Mouse (Mus musculus) cerebellum, postnatal 36 days (tissue): ENCODE results near the gene Ric1.
"Not testable (repeated sequence)": the region's sequence is repeated elsewhere in the genome, so short reads cannot be mapped to it uniquely, and the experiment has no call there.

Source experiments
- DNase-seq, 2 experiments: peaks; one replicate each; pipeline ENCODE4 v3.0.0; 2021 to 2022; ENCODE audit warnings: mixed read lengths in 2 of 2

Gene Ric1

DNA sequence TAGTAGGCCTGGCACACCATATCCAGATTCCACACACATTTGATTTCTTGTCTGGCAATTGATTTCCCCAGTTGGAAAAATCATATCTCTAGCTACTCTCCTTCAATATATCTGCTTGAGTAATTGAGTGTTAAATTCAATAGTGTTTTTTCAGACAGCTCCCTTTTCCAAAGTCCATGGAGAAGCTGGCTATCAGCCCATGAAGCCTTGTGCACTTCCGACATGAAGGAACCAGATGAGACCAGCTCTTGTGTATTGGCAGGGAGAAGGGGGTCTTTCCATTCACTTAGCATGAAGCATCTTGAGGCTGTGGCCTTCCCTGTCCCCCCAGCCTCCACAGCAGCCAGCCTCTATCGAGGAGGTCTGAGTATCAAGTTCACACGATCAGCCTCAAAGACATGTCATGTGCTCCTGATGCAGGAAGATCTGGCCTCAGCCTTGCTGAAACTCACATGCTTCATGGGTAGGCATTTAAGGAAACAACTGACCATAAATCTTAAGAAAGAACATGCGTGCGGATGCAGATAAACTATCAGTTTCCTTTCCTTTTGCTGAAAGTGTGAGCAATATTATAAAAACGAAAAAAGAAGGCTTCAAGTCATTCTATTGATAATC is 23.1 kb upstream of the Ric1 start:
- DNase-seq = no peak

DNA sequence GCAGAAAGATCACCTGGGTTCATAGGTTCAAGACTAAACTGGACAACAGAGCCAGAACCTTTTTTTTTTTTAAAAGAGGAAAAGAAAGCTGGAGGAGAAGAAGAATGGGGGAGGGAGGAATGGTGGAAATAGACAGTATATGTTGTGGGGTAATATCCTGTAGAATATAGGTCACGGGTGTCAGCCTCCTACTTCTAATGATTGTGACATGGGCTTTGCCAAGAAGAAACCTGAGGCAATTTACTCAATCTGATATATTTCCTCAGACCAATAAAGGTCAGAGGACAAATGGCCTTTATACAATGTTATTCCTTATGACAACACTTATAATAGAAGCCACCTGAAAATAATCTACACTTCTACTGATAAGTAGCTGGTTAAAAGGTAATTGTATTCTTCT is 21.7 kb upstream of the Ric1 start:
- DNase-seq = no peak

DNA sequence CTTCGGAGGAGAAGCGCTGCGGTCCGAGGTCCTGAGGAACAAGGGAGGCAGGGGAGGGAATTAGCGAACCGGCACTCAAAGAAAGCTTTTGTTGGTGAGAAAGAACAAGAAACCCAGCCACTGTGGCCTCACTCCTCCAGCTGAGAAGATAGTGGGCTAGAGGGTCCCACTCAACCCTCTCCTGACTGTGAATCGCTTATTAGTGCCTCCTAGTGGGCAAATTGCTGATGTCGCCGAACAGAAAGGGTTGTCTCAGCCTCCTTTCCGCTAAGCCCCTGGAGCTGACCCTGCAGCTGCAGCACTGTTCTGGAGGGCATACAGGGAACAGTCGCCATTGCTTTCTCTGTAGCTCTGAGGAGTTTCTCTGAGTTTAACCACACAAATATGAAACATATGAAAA is 21.0 kb upstream of the Ric1 start:
- no peak for DNase-seq

DNA sequence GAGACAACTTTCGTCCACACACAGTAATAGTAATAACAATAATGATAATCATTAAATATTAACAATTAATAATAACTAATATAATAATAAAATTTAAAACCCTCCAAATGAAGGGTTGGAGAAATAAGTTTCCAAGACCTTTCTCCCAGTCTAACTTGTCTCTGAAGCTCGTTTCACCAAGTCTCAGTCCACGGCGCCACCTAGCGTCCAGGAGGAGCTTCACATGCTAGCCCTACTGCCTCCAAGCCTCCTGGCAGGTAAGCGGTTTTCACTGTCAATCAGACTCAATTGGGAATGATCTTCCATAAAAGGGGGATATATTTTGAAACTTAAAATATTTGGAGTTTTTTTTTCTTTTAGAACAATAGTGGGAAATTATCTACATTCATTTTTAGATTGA is 20.6 kb upstream of the Ric1 start:
- peak; percentile 77 to 81 for DNase-seq

DNA sequence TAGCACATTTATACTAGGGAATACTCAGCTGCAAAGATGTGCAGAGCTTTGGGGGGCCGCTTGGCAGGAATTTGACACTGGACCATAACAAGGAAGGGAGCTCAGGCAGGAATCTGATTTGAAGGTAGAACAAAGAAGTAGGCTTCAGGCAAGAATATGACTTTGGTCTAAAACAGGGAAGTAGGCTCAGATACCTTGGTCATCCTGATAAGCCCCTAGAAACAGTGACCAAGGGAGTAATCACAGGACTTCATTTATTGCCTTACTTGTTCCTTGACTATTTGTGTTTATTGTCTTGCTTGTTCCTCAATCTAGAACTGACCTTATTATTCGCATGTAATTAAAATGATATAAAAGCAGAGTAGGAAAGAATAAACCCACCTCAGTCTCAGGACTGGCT is 18.0 kb upstream of the Ric1 start:
- no peak for DNase-seq

DNA sequence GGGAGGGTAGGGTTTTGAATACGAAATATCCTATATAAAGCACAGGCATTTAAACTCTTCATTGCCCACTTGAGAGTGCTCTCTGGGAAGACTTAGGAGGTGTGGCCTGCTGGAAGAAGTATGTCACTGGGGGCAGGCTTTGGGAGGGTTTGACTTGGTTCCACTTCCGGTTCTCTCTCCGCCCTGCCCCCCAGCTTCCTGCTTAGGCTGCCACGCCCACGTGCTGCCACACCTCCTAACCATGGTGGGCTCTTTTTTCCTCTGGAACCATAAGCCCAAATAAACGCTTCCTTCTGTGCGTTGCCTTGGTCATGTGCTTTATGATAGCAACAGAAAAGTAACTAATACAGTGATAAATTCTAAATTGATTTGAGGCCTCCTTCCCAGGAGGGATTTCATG is 16.5 kb upstream of the Ric1 start:
- no peak for DNase-seq

DNA sequence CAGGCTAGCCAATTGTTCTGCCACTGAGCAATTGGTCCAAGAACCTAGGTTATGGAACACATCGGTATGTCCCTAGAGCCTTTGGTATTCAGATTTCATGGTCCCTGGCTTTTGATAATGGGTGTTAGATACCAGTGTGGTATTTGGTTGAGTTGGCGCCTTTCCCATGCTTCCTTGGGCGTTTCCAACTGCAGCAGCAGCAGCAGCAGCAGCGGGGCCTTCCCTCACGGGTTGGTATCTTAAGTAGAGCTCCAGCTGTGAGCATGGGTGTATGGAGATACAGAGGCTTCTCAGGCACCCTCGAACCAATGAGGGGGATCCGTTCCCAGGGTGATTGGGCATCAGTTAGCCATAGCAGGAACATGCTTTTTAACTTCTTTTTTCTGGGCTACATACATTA is 13.9 kb upstream of the Ric1 start:
- no peak for DNase-seq

DNA sequence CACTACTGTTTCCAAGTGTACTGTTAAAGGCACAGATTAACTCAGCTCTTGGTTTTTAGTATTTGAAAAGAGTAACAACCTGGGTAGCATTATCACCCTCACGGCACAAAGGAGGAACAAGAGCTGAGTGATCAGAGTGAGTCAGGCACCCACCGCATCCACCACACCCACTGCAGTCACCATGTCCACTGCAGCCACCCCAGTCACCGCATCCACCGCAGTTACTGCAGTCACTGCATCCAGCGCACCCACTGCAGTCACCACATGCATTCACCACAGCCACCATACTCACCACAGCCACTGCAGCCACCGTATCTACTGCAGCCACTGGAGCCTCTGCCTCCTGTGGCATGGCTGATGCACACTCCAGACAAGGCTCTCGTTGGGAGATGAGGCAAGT is 12.2 kb upstream of the Ric1 start:
- no peak for DNase-seq

DNA sequence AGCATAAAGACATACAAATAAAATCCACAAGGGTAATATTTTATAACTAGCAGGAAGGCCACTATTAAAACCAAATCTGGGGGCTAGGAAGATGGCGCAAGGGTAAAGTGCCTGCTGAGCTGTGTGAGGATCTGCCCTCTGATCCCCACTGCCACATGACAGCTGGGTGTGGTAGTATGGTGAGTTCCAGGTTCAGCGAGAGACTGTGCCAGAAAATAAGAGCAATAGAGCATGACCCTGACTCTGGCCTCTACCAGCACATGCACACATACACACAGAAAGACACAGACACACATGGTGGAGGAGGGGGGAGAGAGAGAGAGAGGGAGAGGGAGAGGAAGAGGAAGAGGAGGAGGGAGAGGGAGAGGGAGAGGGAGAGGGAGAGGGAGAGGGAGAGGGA is 10.3 kb upstream of the Ric1 start:
- no peak for DNase-seq

DNA sequence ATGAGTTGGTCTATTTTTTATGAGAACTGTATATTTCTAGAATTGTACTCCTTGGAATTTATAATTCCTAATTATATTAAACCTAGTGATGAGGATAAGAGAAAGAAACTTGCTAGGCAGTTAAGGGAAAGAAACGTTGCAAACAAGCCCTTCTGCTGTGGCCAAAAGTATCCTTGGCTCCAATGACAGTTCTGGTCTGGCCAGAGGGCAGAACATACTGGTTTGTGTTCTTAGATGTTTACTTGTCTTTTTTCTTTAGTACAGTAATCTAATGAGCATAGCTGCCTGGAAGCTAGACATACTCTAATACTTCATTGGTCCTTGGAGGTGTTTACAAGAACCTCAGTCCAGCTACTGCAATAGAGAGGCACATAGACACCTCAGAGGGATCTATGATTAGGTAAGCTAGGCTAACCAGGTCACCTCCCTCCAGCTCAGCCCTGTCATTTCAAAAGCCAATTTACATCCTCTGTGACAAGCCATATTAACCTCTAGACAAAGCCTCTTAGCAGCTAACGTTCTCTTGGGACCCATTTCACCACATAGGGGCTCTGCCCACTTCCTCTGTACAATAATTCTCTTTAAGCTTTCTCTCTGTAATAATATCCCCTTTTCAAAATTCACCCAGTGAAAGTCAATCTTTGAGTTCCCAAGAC is 8.8 kb upstream of the Ric1 start:
- DNase-seq = no peak

DNA sequence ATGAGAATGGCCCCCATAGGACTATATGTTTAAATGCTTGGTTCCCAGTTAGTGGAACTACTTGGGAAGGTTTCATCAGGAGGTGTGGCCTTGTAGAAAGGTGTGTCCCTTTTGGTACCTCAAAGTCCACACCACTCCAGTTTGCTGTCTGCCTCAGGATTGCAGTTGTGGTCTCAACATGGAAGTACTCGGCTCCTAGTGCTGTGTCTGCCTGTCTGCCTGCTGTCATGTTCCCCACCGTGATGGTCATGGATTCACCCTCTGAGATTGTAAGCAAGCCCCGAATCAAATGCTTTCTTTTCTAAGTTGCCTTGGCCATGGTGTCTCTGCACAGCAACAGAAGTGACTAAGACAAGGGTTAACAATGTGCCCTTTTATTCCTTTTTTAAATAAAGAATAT is 8.0 kb upstream of the Ric1 start:
- DNase-seq = no peak

DNA sequence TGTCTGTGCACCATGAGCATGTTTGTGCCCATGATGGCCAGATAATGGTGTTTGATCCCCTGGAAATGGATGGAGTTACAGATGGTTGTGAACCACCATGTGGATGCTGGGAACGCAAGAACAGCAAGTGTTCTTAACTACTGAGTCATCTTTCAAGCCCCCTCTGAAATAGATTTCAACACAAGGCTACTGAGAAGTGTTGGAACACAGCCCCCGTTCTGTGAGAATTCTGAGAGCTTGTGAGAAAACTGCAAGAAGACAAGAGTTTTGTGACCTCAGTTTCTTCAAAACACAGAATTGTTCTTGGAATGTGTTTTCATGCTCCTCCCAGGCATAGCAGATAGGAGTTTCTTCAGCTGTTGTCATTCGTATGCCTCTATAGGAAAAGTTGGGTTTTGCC is 6.7 kb upstream of the Ric1 start:
- no peak for DNase-seq

DNA sequence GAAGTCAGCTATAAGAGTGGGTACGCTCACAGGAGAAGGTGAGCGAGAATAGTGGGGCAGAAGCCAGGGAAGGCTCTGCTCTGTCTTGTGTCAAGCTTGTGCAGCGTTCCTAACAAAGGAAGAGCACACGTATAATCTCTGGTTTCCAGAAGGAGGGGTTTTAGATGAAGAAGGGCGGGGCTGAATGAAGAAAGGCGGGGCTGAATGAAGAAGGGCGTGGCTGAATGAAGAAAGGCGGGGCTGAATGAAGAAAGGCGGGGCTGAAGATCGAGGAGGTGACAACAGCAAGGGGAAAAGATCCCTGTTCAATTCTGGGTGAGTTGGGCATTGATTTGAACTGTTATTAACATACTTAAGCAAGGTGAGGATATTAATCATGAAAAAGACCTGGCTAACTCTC is 6.1 kb upstream of the Ric1 start:
- no peak for DNase-seq

DNA sequence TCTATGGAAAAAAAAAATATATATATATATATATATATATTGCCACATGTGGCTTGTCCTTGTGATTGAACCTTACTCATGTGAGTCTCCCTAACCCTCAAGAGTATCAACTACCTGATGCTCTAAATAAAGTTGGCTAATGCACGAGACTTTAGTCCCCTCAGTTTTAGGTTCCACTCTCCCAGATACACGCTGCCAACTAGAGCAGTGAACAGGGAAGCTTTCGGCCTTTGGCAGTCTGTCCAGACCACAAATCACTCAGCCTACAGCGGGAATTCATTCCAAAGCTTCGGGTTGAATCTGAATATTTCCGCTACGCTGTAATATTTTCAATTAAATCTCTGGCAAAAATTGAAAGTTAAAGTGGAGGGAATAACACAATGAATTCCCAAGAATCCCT is 3.7 kb upstream of the Ric1 start:
- no peak for DNase-seq

DNA sequence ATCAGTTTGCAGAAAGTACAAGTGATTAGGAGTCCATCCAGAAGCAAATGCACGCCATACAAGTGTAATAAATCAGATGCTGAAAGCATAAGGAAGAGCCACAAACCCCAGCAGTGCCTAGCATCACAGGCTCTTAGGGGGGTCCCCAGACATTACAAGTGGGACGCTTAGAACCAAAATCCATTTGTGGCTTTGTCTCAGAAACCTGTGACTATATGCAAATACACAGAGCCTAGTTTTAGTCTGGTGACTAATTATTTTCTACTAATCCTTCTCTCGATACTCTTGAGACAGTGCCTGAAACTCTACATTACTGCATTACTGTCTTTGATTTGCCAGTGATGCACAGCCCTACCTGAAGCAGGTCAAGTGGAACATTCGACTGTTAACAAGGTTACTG is 3.2 kb upstream of the Ric1 start:
- DNase-seq = no peak

DNA sequence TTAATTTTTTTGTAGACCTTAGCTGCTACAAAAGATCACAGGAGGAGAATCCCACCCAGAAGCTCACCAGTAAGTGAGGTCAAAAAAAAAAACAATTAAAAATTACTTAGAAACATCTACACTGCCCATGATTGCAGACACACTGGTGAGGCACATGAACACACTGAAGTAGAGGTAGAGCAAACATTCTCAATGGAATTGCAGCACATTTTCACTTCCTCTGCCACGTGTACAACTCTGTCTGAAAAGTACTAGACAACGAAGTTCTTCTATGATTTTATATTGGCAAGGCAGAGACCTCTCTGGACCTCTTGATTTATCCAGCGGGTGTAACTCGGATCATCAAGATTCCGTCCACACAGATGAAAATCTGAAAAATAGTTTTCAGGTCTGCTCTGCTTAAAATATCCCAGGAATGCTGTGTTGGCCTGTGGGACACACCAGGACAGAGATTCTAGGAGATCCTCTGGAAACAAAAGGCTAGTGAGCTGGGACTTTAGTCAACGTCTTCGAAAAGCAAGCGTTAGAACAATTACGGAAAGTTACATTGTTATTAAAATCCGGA is 1.0 kb upstream of the Ric1 start:
- DNase-seq = no peak

DNA sequence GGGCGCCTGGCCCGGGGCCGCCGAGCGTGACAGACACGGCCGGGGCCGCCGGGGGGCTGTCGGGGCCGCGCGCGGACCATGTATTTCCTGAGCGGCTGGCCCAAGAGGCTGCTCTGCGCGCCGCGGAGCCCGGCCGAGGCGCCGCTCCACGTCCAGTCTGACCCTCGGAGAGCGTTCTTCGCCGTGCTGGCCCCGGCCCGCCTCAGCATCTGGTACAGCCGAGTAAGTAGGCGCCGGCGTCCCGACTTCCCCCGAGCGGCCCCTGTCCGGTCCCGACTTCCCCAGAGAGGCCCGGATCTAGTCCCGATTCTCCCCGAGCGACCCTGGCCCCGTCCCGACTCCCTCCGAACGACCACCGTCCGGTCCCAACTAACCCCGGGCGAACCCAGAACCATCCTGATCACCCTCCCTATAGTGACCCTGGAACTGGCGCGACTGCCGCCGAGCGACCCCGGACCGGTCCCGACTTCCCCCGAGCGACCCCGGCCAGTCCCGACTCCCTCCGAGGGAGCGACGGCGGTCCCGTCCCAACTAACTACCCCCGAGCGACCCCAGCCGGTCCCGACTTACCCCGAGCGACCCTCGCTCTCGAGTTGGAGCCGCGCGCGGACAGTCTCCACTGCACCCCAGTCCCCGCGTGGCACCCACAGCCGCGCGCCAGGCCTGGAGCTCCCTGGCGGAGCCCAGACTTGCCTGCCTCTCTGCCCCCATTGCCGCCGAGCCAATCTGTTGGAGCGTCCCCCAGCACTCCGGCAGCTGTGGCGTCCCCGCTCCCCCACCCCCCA is 555 bp downstream of the Ric1 start:
- peak; percentile 38 to 45 for DNase-seq

DNA sequence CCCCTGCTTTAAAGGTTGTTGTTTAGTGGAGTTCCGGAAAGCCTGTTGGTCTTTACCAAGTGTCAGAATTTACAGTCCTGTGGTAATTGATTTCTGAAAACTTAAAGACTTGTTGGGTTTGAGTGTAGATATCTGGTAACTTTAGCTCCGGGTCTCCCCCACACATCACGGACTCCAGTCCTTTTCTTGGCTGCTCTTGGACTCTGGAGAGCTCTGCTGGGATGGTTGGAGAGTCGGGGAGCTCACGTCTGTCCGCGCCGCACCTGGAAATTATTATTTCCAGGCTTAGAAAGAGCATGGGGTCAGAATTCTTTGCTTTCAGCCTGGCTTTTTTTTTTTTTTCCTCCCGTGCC is 1.1 kb downstream of the Ric1 start:
- no peak for DNase-seq

DNA sequence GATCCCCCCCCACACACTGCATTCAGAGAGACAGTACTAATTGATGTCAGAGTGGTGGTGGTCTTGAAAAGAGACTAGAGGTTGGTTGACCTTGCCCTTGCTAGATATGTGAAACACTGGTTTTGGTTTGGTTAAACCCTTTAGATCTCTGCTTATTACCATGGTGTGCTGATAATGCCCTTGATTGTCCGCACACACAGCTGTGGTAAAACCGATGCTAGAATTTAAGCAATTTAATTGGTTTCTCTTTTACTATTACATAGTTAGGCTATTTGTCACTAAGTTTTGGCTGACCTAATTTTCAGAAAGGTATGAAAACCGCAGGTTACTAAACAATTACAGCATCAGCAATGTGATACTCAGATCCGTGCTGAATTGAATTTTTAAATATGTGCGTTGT is 1.6 kb downstream of the Ric1 start:
- no peak for DNase-seq

DNA sequence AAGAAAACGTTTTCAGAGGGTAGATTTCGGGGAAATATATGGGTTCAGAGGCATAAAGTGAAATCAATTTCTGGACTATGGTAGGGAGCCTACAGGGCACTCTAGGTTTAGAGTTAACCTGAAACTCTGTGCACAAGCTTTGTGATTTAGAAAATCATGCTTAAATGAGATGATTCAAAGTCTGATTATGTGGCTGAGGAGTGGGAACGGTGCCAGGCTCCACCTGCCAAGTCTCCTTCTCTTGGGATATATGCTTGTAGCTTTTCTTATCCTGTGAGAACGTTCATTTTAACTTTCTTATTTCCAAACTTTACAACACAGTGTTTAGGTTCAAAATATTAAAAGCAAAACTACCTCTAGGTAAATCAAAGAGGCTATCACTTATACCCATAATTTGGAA is 2.5 kb downstream of the Ric1 start:
- DNase-seq = peak; percentile 36

DNA sequence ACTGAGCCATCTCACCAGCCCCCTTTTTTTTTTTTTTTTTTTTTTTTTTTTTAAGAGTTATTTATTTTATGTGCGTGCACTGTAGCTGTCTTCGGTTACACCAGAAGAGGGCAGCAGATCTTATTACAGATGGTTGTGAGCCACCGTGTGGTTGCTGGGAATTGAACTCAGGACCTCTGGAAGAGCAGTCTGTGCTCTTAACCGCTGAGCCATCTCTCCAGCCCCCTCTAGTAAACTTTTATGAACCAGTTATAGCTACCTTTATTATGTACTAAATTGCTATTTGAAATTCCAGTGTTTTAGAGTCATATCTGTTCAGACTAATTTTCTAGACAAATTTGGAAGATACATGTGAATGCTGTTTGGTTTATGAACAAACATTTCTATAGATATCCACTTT is 3.5 kb downstream of the Ric1 start:
- not testable (repeated sequence) for DNase-seq

DNA sequence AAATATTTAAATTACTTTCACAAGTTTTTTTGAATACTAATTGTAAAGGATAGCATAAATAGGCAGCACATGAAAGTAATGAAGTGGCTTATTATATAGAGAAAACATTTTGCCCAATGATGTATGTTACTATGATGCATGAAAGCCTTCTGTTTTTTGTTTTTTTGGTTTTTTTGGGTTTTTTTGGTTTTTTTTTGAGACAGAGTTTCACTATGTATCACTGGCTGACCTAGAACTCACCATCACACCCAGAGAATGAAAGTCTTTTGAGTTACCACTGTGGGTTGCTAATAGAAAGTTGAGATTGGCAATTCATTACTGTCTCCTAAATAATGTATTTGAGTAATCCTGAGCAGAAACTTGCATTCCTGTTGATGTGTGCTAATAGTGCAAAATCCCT is 4.8 kb downstream of the Ric1 start:
- DNase-seq = no peak

DNA sequence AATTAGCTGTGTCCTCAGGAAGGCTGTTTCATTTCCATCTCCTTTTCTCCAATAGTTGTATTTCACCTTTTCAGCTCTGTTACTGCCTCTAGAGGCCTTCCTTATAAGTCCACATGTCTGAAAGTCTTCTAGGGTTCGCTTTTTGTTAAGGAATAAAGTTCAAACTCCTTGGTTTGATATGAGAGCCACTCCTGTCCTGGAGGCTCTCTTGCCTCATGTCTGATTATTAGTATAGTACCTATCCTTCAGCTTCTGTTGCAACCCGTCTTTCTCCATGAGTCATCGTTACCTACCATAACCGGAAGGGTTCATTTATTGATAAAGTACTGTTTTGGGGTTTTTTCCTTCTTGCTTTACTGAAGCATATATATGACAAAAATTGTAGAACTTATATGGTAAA is 5.2 kb downstream of the Ric1 start:
- no peak for DNase-seq

DNA sequence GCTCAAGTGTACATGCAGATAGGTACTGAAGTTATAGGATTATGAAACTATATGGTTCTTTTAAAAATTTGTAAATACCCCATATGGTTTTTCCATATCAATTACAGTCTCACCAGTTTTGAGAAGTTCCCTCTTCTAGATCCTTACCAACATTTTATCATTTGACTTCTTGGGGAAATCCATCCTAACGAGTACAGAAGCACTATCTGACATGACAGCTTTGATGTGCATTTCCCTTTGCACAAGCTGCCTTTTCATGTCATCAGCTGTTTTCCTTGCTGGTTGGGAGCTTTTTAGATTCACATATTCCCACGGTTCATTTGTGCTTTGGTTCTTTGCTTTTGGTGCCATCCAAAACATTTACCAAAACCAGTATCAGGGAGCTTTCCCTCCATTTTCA is 6.5 kb downstream of the Ric1 start:
- DNase-seq = no peak
